Mouse (Mus musculus) ES-Bruce4 (cell line): ENCODE results near the gene Map1a.

ENCODE experiments used
- CTCF ChIP-seq: IDR thresholded peaks from one replicate; pipeline ENCODE4 v1.8.1; 2011; ENCODE audit warnings: low read depth, low read length
- EP300 ChIP-seq: IDR thresholded peaks from 2 replicates; pipeline ENCODE4 v1.6.1; 2011; ENCODE audit warnings: low read depth, low read length; ENCODE audit not compliant: insufficient read depth
- POLR2A ChIP-seq: IDR thresholded peaks from one replicate; pipeline ENCODE4 v1.8.1; 2011; ENCODE audit warnings: low read length; ENCODE audit not compliant: insufficient read depth

DNA sequence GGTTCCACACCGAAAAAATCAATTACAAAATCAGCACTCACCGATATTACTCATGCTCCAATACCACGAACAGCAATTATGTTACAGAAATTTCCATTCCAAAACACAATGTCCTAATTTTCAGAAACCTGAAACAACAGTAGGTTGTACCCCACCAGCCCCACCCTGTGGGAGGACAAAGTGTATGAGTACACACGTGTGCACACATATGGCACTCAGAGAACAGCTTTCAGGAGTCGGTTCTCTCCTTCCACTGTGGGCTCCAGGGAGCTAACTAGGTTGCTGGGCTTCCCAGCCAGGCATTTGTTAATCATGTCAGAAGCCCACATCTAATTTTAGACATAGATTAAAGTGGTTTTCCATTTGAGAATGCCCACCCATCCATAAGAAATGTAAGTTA, 45.3 kb upstream of the Map1a start:
- TF ChIP-seq CTCF (no peak), POLR2A (no peak), EP300 (no peak)
